Mouse (Mus musculus) kidney, postnatal 25 days (tissue): Measurements from ENCODE around the gene Polg.

Experiments used
- DNase-seq, 2 experiments: peaks; one replicate each; pipeline ENCODE4 v3.0.0; 2021; ENCODE audit warnings: mixed read lengths in 2 of 2

Polg gene

GRCm38 (mm10) chr7:79465461-79466044 lies 609 bp downstream of the Polg start:
- peak in 1 of 2 experiments; percentile 40 for DNase-seq

DNA sequence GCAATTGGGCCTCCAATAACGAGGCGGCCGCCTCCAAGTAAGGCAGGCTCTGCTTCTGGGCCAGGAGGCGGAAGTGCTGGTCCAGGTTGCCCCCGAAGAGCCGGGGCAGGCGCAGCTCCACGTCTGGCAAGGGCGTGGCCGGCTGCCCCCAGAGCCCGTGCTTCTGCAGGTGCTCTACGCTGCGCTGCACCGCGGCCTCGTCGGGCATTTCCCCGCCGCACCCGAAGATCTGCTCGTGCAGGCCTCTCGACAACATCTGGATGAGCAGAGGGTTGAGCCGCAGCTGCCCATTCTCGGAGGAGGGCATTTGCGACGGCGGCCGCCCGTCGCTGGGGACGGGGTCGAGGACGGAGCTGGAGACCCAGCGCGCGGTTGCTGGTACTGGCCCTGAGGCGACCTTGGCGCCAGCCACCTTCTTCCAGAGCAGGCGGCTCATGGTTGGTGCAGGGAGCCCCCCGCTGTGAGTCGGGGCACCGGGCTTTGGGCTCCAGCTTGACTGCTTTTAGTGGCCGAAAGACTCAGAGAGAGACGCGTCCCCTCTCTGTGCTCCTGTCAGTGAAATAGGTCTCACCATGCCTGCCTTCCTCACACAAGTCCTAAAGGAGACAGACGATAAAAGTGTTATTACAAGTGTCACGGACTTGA lies 1.3 kb downstream of the Polg start:
- DNase-seq, result no peak

GRCm38 (mm10) chr7:79463376-79464077 lies 2.6 kb downstream of the Polg start:
- no peak for DNase-seq

- no peak for DNase-seq
These were observed 4.4 kb downstream of the Polg start for GRCm38 (mm10) chr7:79461721-79462120.

DNA sequence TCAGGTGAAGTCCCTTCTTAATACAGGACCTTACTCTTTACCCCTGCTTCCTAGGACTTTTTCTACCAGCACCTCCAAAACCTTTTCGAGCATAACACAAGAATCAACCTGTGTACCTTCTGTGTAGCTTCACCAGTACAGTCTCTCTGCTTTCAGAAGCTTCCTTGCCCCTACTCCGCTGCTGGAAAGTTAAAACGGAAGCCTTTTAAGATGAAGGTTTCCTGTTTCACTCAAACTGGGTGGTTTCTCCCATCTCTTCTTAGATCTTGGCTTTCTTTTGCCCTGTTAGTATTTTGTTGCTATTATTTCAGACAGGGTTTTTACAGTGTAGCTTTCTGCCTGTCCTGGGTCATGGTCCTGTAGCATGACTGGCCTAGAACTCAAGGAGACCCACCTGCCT lies 18.7 kb downstream of the Polg start:
- no peak for DNase-seq

DNA sequence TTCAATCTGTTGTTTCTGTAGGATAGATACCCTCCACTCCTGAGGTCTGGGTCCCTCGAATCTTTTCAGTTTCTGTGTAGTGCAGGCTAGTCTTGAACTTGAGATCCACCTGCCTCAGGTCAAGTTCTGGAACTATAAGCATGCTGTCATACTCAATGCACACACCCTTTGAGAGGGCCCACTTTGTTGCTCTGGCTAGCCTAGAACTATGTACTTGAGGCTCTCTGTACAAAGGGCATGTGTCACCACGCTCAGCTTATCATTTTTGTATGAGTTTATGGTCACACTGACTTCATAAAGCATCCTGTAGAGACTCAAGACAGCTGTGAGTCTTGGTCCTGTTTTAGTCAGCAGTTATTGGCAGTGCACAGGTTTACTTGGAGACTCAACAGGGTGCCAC lies 19.1 kb downstream of the Polg start:
- DNase-seq, result no peak

GRCm38 (mm10) chr7:79440035-79440434 lies 26.1 kb downstream of the Polg start:
- peak in 1 of 2 experiments; percentile 18 for DNase-seq

DNA sequence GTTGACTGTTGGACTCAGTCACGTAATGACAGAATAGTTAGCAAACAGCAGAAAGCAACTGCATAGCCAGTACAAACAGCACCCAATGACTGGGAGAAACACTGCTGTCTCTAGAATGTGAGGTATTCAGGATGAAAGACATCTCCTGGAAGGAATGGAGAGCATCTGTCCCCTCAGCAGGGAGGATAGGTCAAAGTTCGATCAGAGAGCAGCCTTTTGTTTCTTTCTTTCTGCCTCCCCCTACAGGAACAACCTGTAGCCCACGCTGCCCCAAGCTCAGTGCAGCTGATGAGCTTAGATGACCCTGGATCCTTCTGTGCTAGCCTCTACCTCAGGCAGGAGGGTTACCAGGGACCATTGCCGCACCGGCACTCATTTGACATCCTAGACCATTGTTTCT lies 37.9 kb downstream of the Polg start:
- DNase-seq, result no peak

DNA sequence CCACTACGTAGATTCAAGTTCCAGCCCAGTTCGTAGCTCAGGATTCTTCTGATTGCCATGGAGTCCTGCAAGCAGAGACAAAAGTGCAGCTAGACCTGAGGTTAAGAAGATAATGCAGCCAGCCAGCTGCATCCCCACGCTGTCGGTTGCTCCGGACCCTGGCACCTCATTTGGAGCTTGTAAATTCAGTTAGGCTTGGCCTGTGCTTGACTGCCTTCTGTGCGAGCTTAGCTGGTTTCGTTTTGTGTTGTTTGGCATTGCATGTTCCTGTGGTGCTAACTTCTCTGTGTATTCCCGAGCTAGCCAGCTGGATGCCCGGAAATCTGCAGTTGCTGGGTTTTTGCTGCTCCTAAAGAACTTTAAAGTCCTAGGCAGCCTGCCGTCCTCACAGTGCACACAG lies 40.4 kb downstream of the Polg start:
- no peak for DNase-seq

DNA sequence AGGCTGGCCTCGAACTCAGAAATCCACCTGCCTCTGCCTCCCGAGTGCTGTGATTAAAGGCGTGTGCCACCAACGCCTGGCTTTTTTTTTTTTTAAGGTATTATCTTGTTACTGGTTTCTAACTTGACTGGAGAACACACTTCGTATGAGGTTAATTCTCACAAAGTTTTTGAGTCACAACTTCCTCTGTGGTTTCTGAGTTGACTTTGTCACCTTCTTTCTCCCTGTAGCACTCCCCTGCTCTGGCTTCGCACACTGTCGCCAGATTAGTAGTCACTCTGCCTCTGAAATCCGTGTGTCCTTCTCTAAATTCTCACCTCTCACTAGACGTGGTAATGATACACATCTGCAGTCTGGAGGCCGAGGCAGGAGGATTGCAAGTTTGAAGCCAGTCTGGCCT lies 43.3 kb downstream of the Polg start:
- no peak for DNase-seq

- DNase-seq, result no peak
These were observed 46.2 kb downstream of the Polg start for GRCm38 (mm10) chr7:79419950-79420349.

DNA sequence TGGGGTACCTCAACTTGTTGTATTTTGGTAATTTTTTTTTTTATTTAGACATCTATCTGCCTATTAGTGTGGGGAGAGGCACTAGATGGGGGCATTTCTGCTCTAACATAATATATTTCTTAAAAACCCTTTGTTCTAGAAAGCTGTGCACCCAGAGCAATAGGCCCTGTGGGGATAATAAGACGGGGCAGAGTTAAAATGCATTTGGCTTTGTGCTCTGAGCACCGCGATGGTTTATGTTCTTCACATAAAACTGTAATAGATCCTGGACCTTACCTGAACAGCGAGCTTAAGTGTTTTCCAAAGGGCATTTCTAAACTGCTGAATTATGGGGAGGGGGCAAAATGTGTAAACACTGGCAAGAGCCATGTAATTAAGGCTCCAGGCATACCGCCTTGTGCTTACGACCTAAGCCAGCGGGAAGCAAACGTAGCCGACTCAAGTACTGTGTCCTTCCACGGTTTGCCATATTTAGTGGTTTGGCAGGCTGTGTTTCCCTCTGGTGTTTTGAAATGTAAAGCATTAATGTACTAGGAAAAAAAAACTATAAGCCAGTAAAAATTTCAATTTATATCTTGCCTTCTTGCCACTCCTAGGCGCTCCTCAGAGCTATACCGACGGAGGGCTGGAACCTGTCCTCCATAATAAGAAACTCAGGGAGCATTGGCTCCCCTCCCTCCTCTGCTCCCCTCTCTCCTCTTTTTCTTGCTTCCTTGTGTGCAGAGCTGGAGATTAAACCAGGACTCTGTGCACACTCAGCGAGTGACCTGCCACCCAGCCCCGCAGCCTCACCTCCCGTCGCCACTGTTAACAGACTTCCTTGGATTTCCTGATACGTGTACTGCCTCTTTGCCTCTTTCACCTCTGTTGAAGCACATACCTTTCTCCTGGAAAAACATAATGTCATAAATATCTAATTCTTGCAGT lies 51.5 kb downstream of the Polg start:
- DNase-seq, result no peak

- DNase-seq, result no peak
These were observed 65.9 kb downstream of the Polg start for GRCm38 (mm10) chr7:79400296-79400695.

- DNase-seq, result no peak
These were observed 67.2 kb downstream of the Polg start for GRCm38 (mm10) chr7:79398971-79399370.

GRCm38 (mm10) chr7:79398426-79398825 lies 67.7 kb downstream of the Polg start:
- DNase-seq, result no peak

DNA sequence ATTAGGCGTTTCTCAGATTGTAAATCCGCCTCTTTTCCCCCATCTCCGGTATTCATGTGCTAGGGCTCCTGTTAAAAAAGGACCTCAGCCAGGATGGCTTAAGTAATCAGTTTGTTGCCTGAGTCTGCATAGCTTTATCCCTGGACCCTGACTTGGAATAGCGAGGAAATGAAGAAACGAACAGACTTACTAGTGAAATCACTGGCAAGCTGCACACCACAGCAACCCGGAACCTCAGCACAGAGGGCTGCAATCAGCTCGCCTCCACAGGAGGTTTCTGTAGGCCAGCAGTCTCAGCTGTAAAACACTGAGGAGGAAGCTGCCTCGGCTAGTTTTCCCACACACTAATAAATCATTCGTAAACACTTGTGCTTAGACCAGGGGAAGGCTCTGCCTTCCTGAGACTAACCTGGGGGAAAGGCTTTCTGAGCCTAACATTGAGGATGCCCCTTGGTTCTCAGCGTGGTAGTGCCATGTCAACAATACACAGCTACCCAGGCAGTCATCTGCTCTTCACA lies 68.7 kb downstream of the Polg start:
- DNase-seq, result no peak
